In the genomic region with DNA sequence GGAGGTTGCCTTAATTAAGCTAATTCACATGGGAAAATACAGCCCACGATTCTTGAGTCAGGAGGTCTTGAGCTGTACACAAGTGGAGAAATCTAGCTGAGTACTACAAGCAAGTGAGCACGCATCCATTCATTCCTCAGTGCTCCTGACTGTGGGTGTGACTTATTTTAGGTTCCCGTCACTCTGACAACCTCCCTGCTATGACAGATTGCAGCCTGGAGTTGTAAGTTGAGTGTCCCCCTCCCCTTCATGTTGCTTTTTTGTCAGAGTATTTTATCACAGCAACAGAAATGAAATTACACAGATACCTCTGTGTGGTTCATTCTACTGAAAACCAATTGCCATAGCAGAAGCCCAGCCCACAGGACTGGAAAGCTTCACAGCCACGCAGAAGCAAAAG, we compare ENCODE assay signal across 21 mouse cellular contexts.
DNase-seq lines count a peak whose midpoint lies in the region; ATAC-seq lines count a peak whose summit lies in the region.
"Had no signal": no experiment of that assay in that cellular context is flagged by ENCODE, and none has a peak within 500 bp of the region (broad histone marks: within the 10 kb centered on the region; RNA-seq: fewer than 3 reads in every experiment).

No protein-coding gene starts in this region.

- ATAC-seq in midbrain, embryonic 11.5 days (ENCODE audit: low FRiP score): no peak
- ATAC-seq: forebrain, embryonic 14.5 days had no signal

- no peak overlapping the region for H3K27ac ChIP-seq in midbrain, embryonic 11.5 days (ENCODE audit: low read depth, low read length)
- H3K27ac ChIP-seq in midbrain, embryonic 10.5 days (replicated peaks): no peak overlapping the region
- H3K27ac ChIP-seq: embryonic facial prominence, embryonic 13.5 days; embryonic facial prominence, embryonic 15.5 days; forebrain, embryonic 10.5 days; forebrain, embryonic 12.5 days had no signal

- peak; percentile 79 for DNase-seq in heart, adult 11 months
- DNase-seq in heart, postnatal 4 days: no peak
- peak; percentile 12 to 68 for DNase-seq in layer of hippocampus, adult 18-20 months (ENCODE audit: low spot score in 2 of 2)
- DNase-seq in layer of hippocampus, adult 9-10 months (ENCODE audit: low spot score): no peak
- peak; percentile 68 for DNase-seq in midbrain, embryonic 11.5 days (ENCODE audit: low spot score, missing footprints)
- DNase-seq in midbrain, embryonic 10.5 days (ENCODE audit: low spot score): no peak
- no peak for DNase-seq in embryo, embryonic 11 days
- DNase-seq: adrenal gland, adult 2 months; adrenal gland, postnatal 10 days; adrenal gland, postnatal 25 days; cerebellum, adult 11-12 months; cerebellum, adult 2 months; cerebellum, adult 9-10 months; cerebellum, postnatal 10 days; cerebellum, postnatal 25 days had no signal

- H3K27me3 ChIP-seq in midbrain, embryonic 11.5 days (ENCODE audit: control insufficient read depth, insufficient read depth, low read length): no peaks in the 10 kb centered on the region
- no peaks in the 10 kb centered on the region for H3K27me3 ChIP-seq in midbrain, embryonic 10.5 days (ENCODE audit: low read depth, poor library complexity, severe bottlenecking)
- H3K27me3 ChIP-seq: embryonic facial prominence, embryonic 13.5 days; embryonic facial prominence, embryonic 15.5 days; forebrain, embryonic 12.5 days had no signal

- peaks cover 3% of the 10 kb centered on the region; the same call in 1 of the 2 replicates for H3K4me1 ChIP-seq in midbrain, embryonic 11.5 days (ENCODE audit: control insufficient read depth, insufficient read depth, low read length)
- peaks cover 11% of the 10 kb centered on the region; the same call in 1 of the 2 replicates for H3K4me1 ChIP-seq in midbrain, embryonic 10.5 days

- 89% methylated on average over 4 of the region's 4 CpGs for WGBS in midbrain, embryonic 11.5 days
- 86% methylated on average over 4 of the region's 4 CpGs for WGBS in midbrain, embryonic 10.5 days

- no peaks in the 10 kb centered on the region for H3K9me3 ChIP-seq in midbrain, embryonic 11.5 days (ENCODE audit: control insufficient read depth, low read length)
- no peaks in the 10 kb centered on the region for H3K9me3 ChIP-seq in midbrain, embryonic 10.5 days (replicated peaks)
- H3K9me3 ChIP-seq: embryonic facial prominence, embryonic 13.5 days; embryonic facial prominence, embryonic 15.5 days; forebrain, embryonic 10.5 days; forebrain, embryonic 12.5 days had no signal

- H3K36me3 ChIP-seq in midbrain, embryonic 11.5 days (ENCODE audit: control insufficient read depth, insufficient read depth, low read length): no peaks in the 10 kb centered on the region
- H3K36me3 ChIP-seq in midbrain, embryonic 10.5 days: no peaks in the 10 kb centered on the region
- H3K36me3 ChIP-seq: embryonic facial prominence, embryonic 13.5 days; embryonic facial prominence, embryonic 15.5 days; forebrain, embryonic 10.5 days; forebrain, embryonic 12.5 days had no signal

- H3K4me2 ChIP-seq in midbrain, embryonic 11.5 days: no peak overlapping the region
- H3K4me2 ChIP-seq: embryonic facial prominence, embryonic 13.5 days; embryonic facial prominence, embryonic 15.5 days; forebrain, embryonic 12.5 days had no signal

- no peak overlapping the region for H3K4me3 ChIP-seq in midbrain, embryonic 11.5 days (ENCODE audit: low read depth, low read length)
- no peak overlapping the region for H3K4me3 ChIP-seq in midbrain, embryonic 10.5 days
- H3K4me3 ChIP-seq: embryonic facial prominence, embryonic 13.5 days; embryonic facial prominence, embryonic 15.5 days; erythroblast, embryonic 14.5 days; forebrain, embryonic 10.5 days; forebrain, embryonic 12.5 days had no signal

- H3K9ac ChIP-seq in midbrain, embryonic 11.5 days (ENCODE audit: low read length): no peak overlapping the region
- H3K9ac ChIP-seq: embryonic facial prominence, embryonic 13.5 days; embryonic facial prominence, embryonic 15.5 days; forebrain, embryonic 12.5 days had no signal

Comparison
In these comparisons a context has a peak if more than half of its experiments do, and no peak if none do; other contexts are left out.
1. DNase-seq: peak in heart, adult 11 months (single experiment), layer of hippocampus, adult 18-20 months (2 of 2) and midbrain, embryonic 11.5 days (single experiment); none in heart, postnatal 4 days (single experiment), layer of hippocampus, adult 9-10 months (single experiment), midbrain, embryonic 10.5 days (single experiment) and embryo, embryonic 11 days (single experiment).